Mouse (Mus musculus) embryonic fibroblast, embryonic 13.5 days (primary cell): Measurements from ENCODE around the gene Fam222b.

ENCODE experiments used
- CTCF ChIP-seq: IDR thresholded peaks from 2 replicates; pipeline ENCODE4 v1.5.1; 2011; ENCODE audit warnings: mild to moderate bottlenecking, control low read depth, low read length, moderate library complexity, borderline replicate concordance; ENCODE audit not compliant: insufficient read depth
- POLR2A ChIP-seq: IDR thresholded peaks from 2 replicates; pipeline ENCODE4 v1.6.1; 2011; ENCODE audit warnings: low read depth, mild to moderate bottlenecking, control low read depth, low read length, moderate library complexity

- TF ChIP-seq CTCF (no peak), POLR2A (no peak)
These were observed 26.7 kb downstream of the Fam222b start for GRCm38 (mm10) chr11:78121176-78121575.
